Mouse (Mus musculus): ENCODE measurements around the gene Ttc39a. TPM values are rescaled to one million over a fixed set of nuclear protein-coding genes. Genes with fewer than 3 reads are reported as not detected.
A peak's percentile ranks its signal among the peaks of the same experiment; 100 is the strongest.

The Ttc39a gene
- polyA plus RNA-seq, 1 experiment from 2014 or later, result 2.6 TPM

DNA sequence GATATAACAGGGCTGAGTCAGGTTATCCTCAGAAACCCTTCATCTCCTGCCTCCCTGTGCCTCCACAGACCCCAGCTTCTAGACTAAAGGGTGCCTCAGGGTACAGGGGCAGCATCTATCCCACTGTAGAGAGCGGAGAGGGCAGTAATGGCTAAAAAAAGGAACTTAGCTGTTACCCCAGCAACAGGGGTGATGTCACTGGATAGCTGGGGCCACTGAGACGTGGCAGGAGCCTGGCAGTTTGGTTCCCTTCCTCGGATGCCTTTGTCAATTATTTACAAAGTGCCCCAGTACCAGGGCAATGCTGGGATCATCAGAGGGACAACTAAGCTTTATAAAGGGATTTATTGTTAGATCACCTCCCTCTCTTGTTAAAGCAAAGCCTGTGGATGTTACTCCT lies 12.6 kb downstream of the Ttc39a start:
- H3K4me2 ChIP-seq (ENCODE audit: low read length), result no peak overlapping the region
- H3K4me1 ChIP-seq (replicated peaks; ENCODE audit: insufficient read depth, low read length), result no peaks in the 10 kb centered on the region
- peak; percentile 73 for ATAC-seq (replicated peaks; ENCODE audit: low FRiP score, low read depth)
- WGBS, result 14% methylated on average over 3 of the region's 3 CpGs
- H3K36me3 ChIP-seq (ENCODE audit: insufficient read depth, low read length), result no peaks in the 10 kb centered on the region
- no peak overlapping the region for H3K4me3 ChIP-seq (replicated peaks; ENCODE audit: low read depth, low read length)
- no peaks in the 10 kb centered on the region for H3K27me3 ChIP-seq (ENCODE audit: insufficient read depth, low read length)
- peak; percentile 54 for DNase-seq (ENCODE audit: low spot score)
- no peak overlapping the region; the same call in 1 of the 2 replicates for H3K27ac ChIP-seq
- H3K9ac ChIP-seq (ENCODE audit: low read depth, low read length), result no peak overlapping the region
- H3K9me3 ChIP-seq (replicated peaks; ENCODE audit: low read length), result no peaks in the 10 kb centered on the region
- no peak for TF ChIP-seq CTCF (IDR thresholded peaks at IDR 0.05; ENCODE audit: low read depth)

DNA sequence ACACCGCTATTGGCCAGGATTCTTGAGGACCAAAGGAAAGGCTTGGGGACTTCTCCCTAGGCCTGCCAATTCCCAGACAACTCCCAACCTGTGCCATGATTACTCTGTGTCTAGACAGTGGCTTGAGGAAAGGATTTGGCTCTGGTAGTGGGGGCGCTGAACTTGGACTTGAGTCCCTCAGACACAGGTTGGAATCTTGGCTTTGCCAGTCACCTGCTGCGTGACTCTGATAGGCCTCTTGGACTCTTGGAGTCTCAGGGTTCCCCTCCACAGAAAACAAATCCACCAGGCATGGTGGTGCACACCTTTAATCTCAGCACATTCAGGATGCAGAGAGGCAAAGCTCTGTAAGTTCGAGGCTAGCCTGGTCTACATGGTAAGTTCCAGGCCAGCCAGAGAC lies 13.1 kb downstream of the Ttc39a start:
- no peak for DNase-seq (ENCODE audit: low spot score)
- H3K9ac ChIP-seq (ENCODE audit: low read depth, low read length), result no peak overlapping the region
- H3K9me3 ChIP-seq (replicated peaks; ENCODE audit: low read length), result no peaks in the 10 kb centered on the region
- no peaks in the 10 kb centered on the region for H3K36me3 ChIP-seq (ENCODE audit: insufficient read depth, low read length)
- no peak for ATAC-seq (replicated peaks; ENCODE audit: low FRiP score, low read depth)
- H3K4me1 ChIP-seq (replicated peaks; ENCODE audit: insufficient read depth, low read length), result no peaks in the 10 kb centered on the region
- 81% methylated on average over 4 of the region's 4 CpGs for WGBS
- H3K27me3 ChIP-seq (ENCODE audit: insufficient read depth, low read length), result no peaks in the 10 kb centered on the region
- H3K27ac ChIP-seq, result no peak overlapping the region; the same call in 1 of the 2 replicates
- no peak overlapping the region for H3K4me2 ChIP-seq (ENCODE audit: low read length)
- TF ChIP-seq CTCF (IDR thresholded peaks at IDR 0.05; ENCODE audit: low read depth), result no peak
- H3K4me3 ChIP-seq (replicated peaks; ENCODE audit: low read depth, low read length), result no peak overlapping the region

DNA sequence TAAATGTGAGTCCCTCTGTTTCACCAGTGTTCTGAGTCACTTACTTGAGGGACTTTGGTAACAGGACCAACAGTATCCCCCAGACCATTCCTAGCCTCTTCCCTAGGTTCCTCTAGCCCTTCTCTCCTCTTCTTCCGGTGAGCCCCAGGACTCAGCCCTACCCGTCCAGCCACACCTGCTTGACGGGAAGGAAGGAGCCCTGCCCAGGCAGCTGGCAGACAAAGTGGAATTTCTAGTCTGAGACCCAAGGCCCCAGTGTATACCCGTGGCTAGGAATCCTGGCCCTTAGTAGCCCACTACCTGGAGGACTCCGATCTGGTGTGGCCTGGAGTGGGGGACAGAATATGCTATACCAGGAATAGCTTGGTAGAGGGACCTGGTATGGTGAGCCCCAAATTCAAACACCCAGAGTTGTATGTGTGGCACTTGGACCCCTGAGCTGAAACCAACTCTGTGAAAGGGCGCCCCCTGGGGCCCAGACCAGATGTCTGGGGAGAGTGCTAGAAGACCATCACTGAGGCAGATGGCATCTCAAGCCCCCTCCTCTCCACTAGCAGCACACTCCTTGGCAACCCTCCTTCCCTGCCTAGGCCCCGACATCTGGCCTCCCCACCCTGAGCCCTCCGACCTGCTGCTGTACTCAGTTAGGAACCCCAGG lies 13.8 kb downstream of the Ttc39a start:
- H3K4me2 ChIP-seq (ENCODE audit: low read length), result no peak overlapping the region
- H3K4me3 ChIP-seq (replicated peaks; ENCODE audit: low read depth, low read length), result no peak overlapping the region
- H3K9me3 ChIP-seq (replicated peaks; ENCODE audit: low read length), result no peaks in the 10 kb centered on the region
- DNase-seq (ENCODE audit: low spot score) (no peak), ATAC-seq (replicated peaks; ENCODE audit: low FRiP score, low read depth) (0 out of 2 replicates have a peak, but pooled peaks have one; percentile 18)
- no peaks in the 10 kb centered on the region for H3K27me3 ChIP-seq (ENCODE audit: insufficient read depth, low read length)
- H3K27ac ChIP-seq, result no peak overlapping the region
- 73% methylated on average over 8 of the region's 8 CpGs for WGBS
- H3K9ac ChIP-seq (ENCODE audit: low read depth, low read length), result no peak overlapping the region
- peak; percentile 45; the same call in 1 of the 2 replicates for TF ChIP-seq CTCF (IDR thresholded peaks at IDR 0.05; ENCODE audit: low read depth)
- H3K36me3 ChIP-seq (ENCODE audit: insufficient read depth, low read length), result no peaks in the 10 kb centered on the region
- no peaks in the 10 kb centered on the region for H3K4me1 ChIP-seq (replicated peaks; ENCODE audit: insufficient read depth, low read length)

DNA sequence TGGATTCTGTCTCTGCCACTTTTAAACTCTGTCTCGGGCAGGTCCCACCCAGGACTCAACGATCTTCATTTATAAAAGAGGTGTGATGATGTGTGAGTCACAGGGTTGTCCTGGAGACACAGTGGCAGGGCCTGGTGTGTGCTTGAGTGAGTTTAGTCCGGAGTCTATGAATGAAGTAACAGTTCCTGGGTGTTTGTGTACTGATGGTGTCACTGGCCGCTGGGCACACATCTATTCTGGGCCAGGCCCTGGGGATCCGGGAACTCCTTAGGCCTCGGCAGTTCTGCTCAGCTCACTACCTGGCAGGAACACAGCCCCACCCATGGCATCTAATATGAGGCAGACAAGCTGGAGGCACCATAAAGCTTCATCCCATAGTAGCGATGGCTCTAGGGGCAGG lies 15.2 kb downstream of the Ttc39a start:
- H3K4me2 ChIP-seq (ENCODE audit: low read length), result no peak overlapping the region
- H3K36me3 ChIP-seq (ENCODE audit: insufficient read depth, low read length), result no peaks in the 10 kb centered on the region
- H3K9me3 ChIP-seq (replicated peaks; ENCODE audit: low read length), result no peaks in the 10 kb centered on the region
- TF ChIP-seq CTCF (IDR thresholded peaks at IDR 0.05; ENCODE audit: low read depth), result no peak
- no peak overlapping the region for H3K4me3 ChIP-seq (replicated peaks; ENCODE audit: low read depth, low read length)
- no peak overlapping the region for H3K9ac ChIP-seq (ENCODE audit: low read depth, low read length)
- no peaks in the 10 kb centered on the region for H3K4me1 ChIP-seq (replicated peaks; ENCODE audit: insufficient read depth, low read length)
- no peak overlapping the region for H3K27ac ChIP-seq
- DNase-seq (ENCODE audit: low spot score), result no peak
- H3K27me3 ChIP-seq (ENCODE audit: insufficient read depth, low read length), result no peaks in the 10 kb centered on the region
- ATAC-seq (replicated peaks; ENCODE audit: low FRiP score, low read depth), result no peak
- 83% methylated on average over 7 of the region's 7 CpGs for WGBS

DNA sequence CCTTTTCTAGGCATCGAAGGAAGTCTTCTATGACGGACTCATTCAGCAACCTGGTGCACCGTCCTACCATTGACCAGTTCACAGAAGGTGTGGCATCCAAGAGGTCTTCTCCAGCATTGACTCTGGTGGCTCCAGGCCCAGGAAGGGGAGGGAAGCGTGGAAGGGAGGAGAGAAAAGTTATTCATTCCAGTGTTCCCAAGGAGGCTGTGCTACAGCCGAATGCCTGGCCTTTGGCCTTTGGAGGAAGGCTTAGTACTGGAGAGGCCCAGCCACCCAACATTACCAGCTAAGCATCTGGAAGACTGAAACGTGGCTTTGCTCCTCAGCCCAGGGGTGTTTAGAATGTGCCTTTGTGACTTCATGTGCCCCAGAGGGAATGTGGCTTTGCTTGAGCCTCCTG lies 16.0 kb downstream of the Ttc39a start:
- no peaks in the 10 kb centered on the region for H3K4me1 ChIP-seq (replicated peaks; ENCODE audit: insufficient read depth, low read length)
- ATAC-seq (replicated peaks; ENCODE audit: low FRiP score, low read depth), result no peak
- H3K4me2 ChIP-seq (ENCODE audit: low read length), result no peak overlapping the region
- no peak overlapping the region for H3K27ac ChIP-seq
- no peak overlapping the region for H3K4me3 ChIP-seq (replicated peaks; ENCODE audit: low read depth, low read length)
- H3K36me3 ChIP-seq (ENCODE audit: insufficient read depth, low read length), result no peaks in the 10 kb centered on the region
- DNase-seq (ENCODE audit: low spot score), result no peak
- 54% methylated on average over 6 of the region's 6 CpGs for WGBS
- H3K27me3 ChIP-seq (ENCODE audit: insufficient read depth, low read length), result no peaks in the 10 kb centered on the region
- H3K9ac ChIP-seq (ENCODE audit: low read depth, low read length), result no peak overlapping the region
- no peaks in the 10 kb centered on the region for H3K9me3 ChIP-seq (replicated peaks; ENCODE audit: low read length)
- TF ChIP-seq CTCF (IDR thresholded peaks at IDR 0.05; ENCODE audit: low read depth), result no peak

DNA sequence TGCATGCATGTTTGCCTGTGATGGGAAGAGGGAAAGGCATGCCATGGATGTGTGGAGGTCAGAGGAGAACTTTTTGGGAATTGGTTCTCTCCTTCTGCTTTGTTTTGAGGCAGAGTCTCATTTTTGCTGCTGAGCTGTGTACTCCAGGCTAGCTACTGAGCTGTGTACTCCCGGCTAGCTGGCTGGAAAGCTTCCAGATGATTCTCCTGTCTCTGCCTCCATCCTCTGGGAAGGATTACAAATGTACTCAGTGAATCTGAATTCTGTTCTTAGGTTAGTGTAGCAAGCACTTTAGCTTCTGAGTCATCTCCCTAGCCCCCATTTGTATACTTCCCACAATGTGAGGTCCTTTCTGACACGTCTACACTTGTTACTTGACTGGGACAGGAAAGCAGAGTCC lies 17.0 kb downstream of the Ttc39a start:
- H3K9me3 ChIP-seq (replicated peaks; ENCODE audit: low read length), result no peaks in the 10 kb centered on the region
- 69% methylated on average over 2 of the region's 2 CpGs for WGBS
- no peaks in the 10 kb centered on the region for H3K36me3 ChIP-seq (ENCODE audit: insufficient read depth, low read length)
- no peak overlapping the region for H3K9ac ChIP-seq (ENCODE audit: low read depth, low read length)
- no peaks in the 10 kb centered on the region for H3K4me1 ChIP-seq (replicated peaks; ENCODE audit: insufficient read depth, low read length)
- no peak overlapping the region for H3K27ac ChIP-seq
- no peak for DNase-seq (ENCODE audit: low spot score)
- no peak for ATAC-seq (replicated peaks; ENCODE audit: low FRiP score, low read depth)
- H3K27me3 ChIP-seq (ENCODE audit: insufficient read depth, low read length), result no peaks in the 10 kb centered on the region
- no peak overlapping the region for H3K4me3 ChIP-seq (replicated peaks; ENCODE audit: low read depth, low read length)
- no peak for TF ChIP-seq CTCF (IDR thresholded peaks at IDR 0.05; ENCODE audit: low read depth)
- no peak overlapping the region for H3K4me2 ChIP-seq (ENCODE audit: low read length)

DNA sequence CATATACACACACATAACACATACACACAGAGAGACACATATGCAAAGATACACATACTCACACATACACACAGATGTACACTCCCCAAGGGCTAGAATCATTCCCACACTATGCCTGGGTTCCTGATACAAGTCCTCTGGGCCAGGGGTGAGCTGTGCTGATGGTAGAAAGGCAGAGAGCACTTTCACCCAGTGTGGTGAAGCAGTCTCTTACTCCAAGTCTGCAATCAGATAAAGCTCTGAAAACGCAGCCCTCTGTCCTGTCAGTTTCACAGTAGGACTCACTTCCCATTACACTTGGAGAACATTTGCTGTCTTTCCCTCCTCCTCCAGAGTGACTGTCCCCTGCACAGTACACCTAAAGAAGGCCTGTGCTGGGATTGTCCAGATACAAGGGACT lies 20.6 kb downstream of the Ttc39a start:
- no peak overlapping the region for H3K27ac ChIP-seq
- H3K4me2 ChIP-seq (ENCODE audit: low read length), result no peak overlapping the region
- WGBS, result 77% methylated on average over 1 of the region's 1 CpGs
- H3K4me3 ChIP-seq (replicated peaks; ENCODE audit: low read depth, low read length), result no peak overlapping the region
- no peak overlapping the region for H3K9ac ChIP-seq (ENCODE audit: low read depth, low read length)
- H3K4me1 ChIP-seq (replicated peaks; ENCODE audit: insufficient read depth, low read length), result no peaks in the 10 kb centered on the region
- no peaks in the 10 kb centered on the region for H3K27me3 ChIP-seq (ENCODE audit: insufficient read depth, low read length)
- DNase-seq (ENCODE audit: low spot score) (no peak), ATAC-seq (replicated peaks; ENCODE audit: low FRiP score, low read depth) (no peak)
- no peaks in the 10 kb centered on the region for H3K36me3 ChIP-seq (ENCODE audit: insufficient read depth, low read length)
- no peak for TF ChIP-seq CTCF (IDR thresholded peaks at IDR 0.05; ENCODE audit: low read depth)
- H3K9me3 ChIP-seq (replicated peaks; ENCODE audit: low read length), result no peaks in the 10 kb centered on the region
